Mouse (Mus musculus): ENCODE data around the gene Ddx28. TPM values are rescaled to one million over a fixed set of nuclear protein-coding genes. Genes with fewer than 3 reads are reported as not detected.

Ddx28 gene
- total RNA-seq, 4 experiments from 2014 or later, result 12.9 to 15.3 (median 13.6) TPM

- DNase-seq (ENCODE audit: low spot score in 2 of 2), result no peak
Measured at GRCm38 (mm10) chr8:105969367-105969766, 42.3 kb downstream of the Ddx28 start.

GRCm38 (mm10) chr8:105966692-105967311 lies 44.9 kb downstream of the Ddx28 start:
- no peak for DNase-seq (ENCODE audit: low spot score in 2 of 2)

- DNase-seq (ENCODE audit: low spot score in 2 of 2), result no peak
Measured at GRCm38 (mm10) chr8:105965905-105966341, 45.8 kb downstream of the Ddx28 start, which contains the start of gene Slc12a4. Slc12a4 (minus strand) TSS chr8:105966097.

- no peak for DNase-seq (ENCODE audit: low spot score in 2 of 2)
Measured at GRCm38 (mm10) chr8:105965266-105965904, 46.3 kb downstream of the Ddx28 start.

- no peak for DNase-seq (ENCODE audit: low spot score in 2 of 2)
Measured at GRCm38 (mm10) chr8:105964506-105965265, 47.0 kb downstream of the Ddx28 start.

- no peak for DNase-seq (ENCODE audit: low spot score in 2 of 2)
Measured at GRCm38 (mm10) chr8:105961536-105961935, 50.1 kb downstream of the Ddx28 start.

GRCm38 (mm10) chr8:105961101-105961500 lies 50.6 kb downstream of the Ddx28 start:
- DNase-seq (ENCODE audit: low spot score in 2 of 2), result no peak

Other genes with a start within 250 kb of the Ddx28 start
- 10 to 100 TPM; 24.0 to 28.4 (median 26.2) TPM for gene Ranbp10, start 184.5 kb downstream of the Ddx28 start, total RNA-seq (2022)
- under 1 TPM in 3 of 4 experiments, not detected in 1; 0.18 to 0.49 (median 0.31) TPM for gene Tsnaxip1, start 184.2 kb downstream of the Ddx28 start, total RNA-seq (2022)
- gene Cenpt, start 158.6 kb downstream of the Ddx28 start, total RNA-seq (2022), result 10 to 100 TPM; 11.6 to 18.5 (median 14.0) TPM
- gene Thap11, start 156.8 kb downstream of the Ddx28 start, total RNA-seq (2022), result 10 to 100 TPM; 36.4 to 39.7 (median 38.3) TPM
- 10 to 100 TPM; 12.8 to 36.2 (median 22.6) TPM for gene Nutf2, start 151.3 kb downstream of the Ddx28 start, total RNA-seq (2022)
- gene Edc4, start 131.0 kb downstream of the Ddx28 start, total RNA-seq (2022), result 10 to 100 TPM; 65.0 to 72.8 (median 69.3) TPM
- 1 to 10 TPM in 2 of 4 experiments, under 1 TPM in 1, not detected in 1; 0.92 to 2.9 (median 2.7) TPM for gene Nrn1l, start 118.3 kb downstream of the Ddx28 start, total RNA-seq (2022)
- 1 to 10 TPM; 7.5 to 9.6 (median 9.1) TPM for gene Pskh1, start 111.4 kb downstream of the Ddx28 start, total RNA-seq (2022)
- gene Ctrl, start 78.0 kb downstream of the Ddx28 start, total RNA-seq (2022), result 1 to 10 TPM in 1 of 4 experiments, under 1 TPM in 3; 0.74 to 2.0 (median 0.82) TPM
- 10 to 100 TPM; 59.9 to 90.3 (median 75.5) TPM for gene Psmb10, start 73.4 kb downstream of the Ddx28 start, total RNA-seq (2022)
- 10 to 100 TPM; 30.9 to 47.5 (median 35.4) TPM for gene Lcat, start 68.5 kb downstream of the Ddx28 start, total RNA-seq (2022)
- 10 to 100 TPM; 19.4 to 24.7 (median 22.1) TPM for gene Slc12a4, start 45.8 kb downstream of the Ddx28 start, total RNA-seq (2022)
- gene Dpep3, start 32.5 kb downstream of the Ddx28 start, total RNA-seq (2022), result not detected
- gene Dus2, start 20.5 kb downstream of the Ddx28 start, total RNA-seq (2022), result 10 to 100 TPM; 20.5 to 23.4 (median 21.8) TPM
- gene Dpep2nb, start 5.9 kb downstream of the Ddx28 start, total RNA-seq (2022), result not detected
- 10 to 100 TPM; 13.0 to 14.3 (median 14.0) TPM for gene Nfatc3, start 47.0 kb upstream of the Ddx28 start, total RNA-seq (2022)
- gene Esrp2, start 125.1 kb upstream of the Ddx28 start, total RNA-seq (2022), result under 1 TPM in 2 of 4 experiments, not detected in 2; 0.09 to 0.43 TPM
- gene Pla2g15, start 138.5 kb upstream of the Ddx28 start, total RNA-seq (2022), result 10 to 100 TPM; 28.2 to 36.0 (median 29.8) TPM
- 10 to 100 TPM; 22.3 to 31.9 (median 27.5) TPM for gene Slc7a6, start 157.0 kb upstream of the Ddx28 start, total RNA-seq (2022)
- gene Slc7a6os, start 199.1 kb upstream of the Ddx28 start, total RNA-seq (2022), result 10 to 100 TPM; 22.2 to 29.7 (median 26.8) TPM
- 10 to 100 TPM; 32.8 to 43.7 (median 36.4) TPM for gene Prmt7, start 199.1 kb upstream of the Ddx28 start, total RNA-seq (2022)